Mouse (Mus musculus) megakaryocyte-erythroid progenitor cell, adult 5-6 weeks (primary cell): Measurements from ENCODE around the gene Golga5. TPM values are rescaled to one million over a fixed set of nuclear protein-coding genes. Genes with fewer than 3 reads are reported as not detected.

Experiments used
- ATAC-seq: replicated peaks from 2 replicates; pipeline ENCODE4 v1.8.0; 2016; ENCODE audit warnings: mild to moderate bottlenecking, inconsistent platforms; ENCODE audit not compliant: severe bottlenecking, poor library complexity, low FRiP score, low TSS enrichment
- total RNA-seq, 2 experiments: library from RNA; stranded (forward) in 1 of 2; stranded (reverse) in 1 of 2; fragments of 200-1000, 215-1000 nt in 1 of 2; fragments of >200 nt in 1 of 2; fragmentation: Nextera tagmentation in 1 of 2; gene quantifications; 2 replicates each; pipeline ENCODE4 v1.2.3; 2014 to 2017

Gene Golga5
- total RNA-seq, 2 experiments from 2014 or later = 19.7 to 85.7 TPM

- no peak for ATAC-seq
These were observed 33.1 kb downstream of the Golga5 start for GRCm38 (mm10) chr12:102501848-102502595.

GRCm38 (mm10) chr12:102505131-102505713, 36.3 kb downstream of the Golga5 start:
- ATAC-seq = no peak

GRCm38 (mm10) chr12:102505949-102506348, 37.0 kb downstream of the Golga5 start:
- peak; percentile 79 for ATAC-seq

GRCm38 (mm10) chr12:102511363-102511762, 42.4 kb downstream of the Golga5 start:
- no peak for ATAC-seq

GRCm38 (mm10) chr12:102514151-102514550, 45.2 kb downstream of the Golga5 start:
- no peak for ATAC-seq

GRCm38 (mm10) chr12:102514751-102515150, 45.8 kb downstream of the Golga5 start:
- ATAC-seq = no peak

GRCm38 (mm10) chr12:102516151-102516550, 47.2 kb downstream of the Golga5 start:
- ATAC-seq = no peak

GRCm38 (mm10) chr12:102517647-102518046, 48.7 kb downstream of the Golga5 start:
- no peak for ATAC-seq

GRCm38 (mm10) chr12:102519929-102520720, 51.2 kb downstream of the Golga5 start:
- no peak for ATAC-seq

GRCm38 (mm10) chr12:102521777-102522319, 52.9 kb downstream of the Golga5 start:
- ATAC-seq = no peak

GRCm38 (mm10) chr12:102524216-102524615, 55.3 kb downstream of the Golga5 start:
- ATAC-seq = no peak

- ATAC-seq = peak; percentile 68
These were observed 55.8 kb downstream of the Golga5 start for GRCm38 (mm10) chr12:102524760-102525159.

- ATAC-seq = no peak
These were observed 59.1 kb downstream of the Golga5 start for GRCm38 (mm10) chr12:102527989-102528388.

- ATAC-seq = no peak
These were observed 66.9 kb downstream of the Golga5 start for GRCm38 (mm10) chr12:102535796-102536195.

- ATAC-seq = no peak
These were observed 71.3 kb downstream of the Golga5 start for GRCm38 (mm10) chr12:102540278-102540677.

- no peak for ATAC-seq
These were observed 72.2 kb downstream of the Golga5 start for GRCm38 (mm10) chr12:102541168-102541567.

- no peak for ATAC-seq
These were observed 76.2 kb downstream of the Golga5 start for GRCm38 (mm10) chr12:102545122-102545521.
